Comparison of ENCODE assay signal across 24 mouse cellular contexts in the genomic region with DNA sequence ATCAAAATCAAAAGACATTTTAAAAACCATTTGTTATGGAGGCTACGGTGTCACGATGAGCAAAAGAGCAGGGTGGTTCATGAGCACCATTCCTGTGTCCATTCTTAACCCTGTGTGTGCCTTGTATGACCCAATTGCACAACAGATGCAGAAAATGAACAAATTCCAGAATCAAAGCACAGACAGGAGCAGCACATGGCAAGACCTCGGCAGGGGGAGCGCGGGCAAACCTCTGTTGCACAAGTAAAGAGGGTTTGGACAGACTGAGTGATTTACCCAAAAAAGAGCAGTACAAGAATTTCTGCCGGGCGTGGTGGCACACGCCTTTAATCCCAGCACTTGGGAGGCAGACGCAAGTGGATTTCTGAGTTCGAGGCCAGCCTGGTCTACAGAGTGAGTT.
DNase-seq lines count a peak whose midpoint lies in the region; ATAC-seq and TF ChIP-seq lines count a peak whose summit lies in the region.
"Had no signal": no experiment of that assay in that cellular context is flagged by ENCODE, and none has a peak within 500 bp of the region (broad histone marks: within the 10 kb centered on the region; RNA-seq: fewer than 3 reads in every experiment).

No protein-coding gene starts in this region.

- H3K4me2 ChIP-seq in intestine, embryonic 14.5 days (ENCODE audit: low read length) = no peak overlapping the region
- no peak overlapping the region for H3K4me2 ChIP-seq in intestine, embryonic 16.5 days (ENCODE audit: low read depth, low read length)
- H3K4me2 ChIP-seq: embryonic facial prominence, embryonic 12.5 days; forebrain, embryonic 13.5 days; forebrain, embryonic 15.5 days had no signal

- no peaks in the 10 kb centered on the region for H3K27me3 ChIP-seq in heart, adult 2 months (ENCODE audit: control insufficient read depth, insufficient read depth, low read length)
- no peaks in the 10 kb centered on the region for H3K27me3 ChIP-seq in intestine, embryonic 14.5 days (replicated peaks; ENCODE audit: control insufficient read depth, insufficient read depth, low read length)
- H3K27me3 ChIP-seq in intestine, embryonic 16.5 days (replicated peaks; ENCODE audit: control insufficient read depth, insufficient read depth, low read length) = no peaks in the 10 kb centered on the region
- H3K27me3 ChIP-seq: embryonic facial prominence, embryonic 12.5 days; forebrain, embryonic 13.5 days; forebrain, embryonic 15.5 days had no signal

- intact Hi-C loops in heart, adult 2 months (cut with DNase I) = no loop called here

- ATAC-seq in intestine, embryonic 14.5 days (replicated peaks; ENCODE audit: low FRiP score, low TSS enrichment, low read depth) = no peak
- no peak for ATAC-seq in intestine, embryonic 16.5 days
- ATAC-seq: forebrain, embryonic 13.5 days; forebrain, embryonic 15.5 days; forebrain, postnatal 0 days; Patski had no signal

- TF ChIP-seq EP300 in heart, adult 2 months (IDR thresholded peaks at IDR 0.05; ENCODE audit: insufficient read depth, low read depth, low read length) = no peak

- no peak overlapping the region for H3K27ac ChIP-seq in heart, adult 2 months
- H3K27ac ChIP-seq in intestine, embryonic 14.5 days (ENCODE audit: low read depth) = no peak overlapping the region
- no peak overlapping the region for H3K27ac ChIP-seq in intestine, embryonic 16.5 days (ENCODE audit: low read length)
- H3K27ac ChIP-seq: embryonic facial prominence, embryonic 10.5 days; embryonic facial prominence, embryonic 12.5 days; forebrain, embryonic 13.5 days; forebrain, embryonic 15.5 days had no signal

- WGBS in heart, adult 2 months = 95% methylated on average over 10 of the region's 10 CpGs
- WGBS in intestine, embryonic 14.5 days = 97% methylated on average over 10 of the region's 10 CpGs
- WGBS in intestine, embryonic 16.5 days = 96% methylated on average over 10 of the region's 10 CpGs

- no peak overlapping the region for H3K4me3 ChIP-seq in heart, adult 2 months
- H3K4me3 ChIP-seq in intestine, embryonic 14.5 days (ENCODE audit: low read depth, low read length) = no peak overlapping the region
- no peak overlapping the region for H3K4me3 ChIP-seq in intestine, embryonic 16.5 days (ENCODE audit: low read length)
- H3K4me3 ChIP-seq: embryonic facial prominence, embryonic 10.5 days; embryonic facial prominence, embryonic 12.5 days; forebrain, embryonic 13.5 days; forebrain, embryonic 15.5 days had no signal

- peaks cover 4% of the 10 kb centered on the region; the same call in 1 of the 2 replicates for H3K9me3 ChIP-seq in intestine, embryonic 14.5 days (ENCODE audit: control insufficient read depth, low read length)
- H3K9me3 ChIP-seq in intestine, embryonic 16.5 days (ENCODE audit: control insufficient read depth, low read length) = 0 out of 2 replicates have a peak, but pooled peaks cover 8% of the 10 kb centered on the region
- H3K9me3 ChIP-seq: embryonic facial prominence, embryonic 12.5 days; forebrain, embryonic 13.5 days; forebrain, embryonic 15.5 days; G1E had no signal

- H3K4me1 ChIP-seq in heart, adult 2 months (ENCODE audit: control insufficient read depth, insufficient read depth, low read length) = no peaks in the 10 kb centered on the region
- no peaks in the 10 kb centered on the region for H3K4me1 ChIP-seq in intestine, embryonic 14.5 days (replicated peaks; ENCODE audit: control insufficient read depth, insufficient read depth, low read length)
- no peaks in the 10 kb centered on the region for H3K4me1 ChIP-seq in intestine, embryonic 16.5 days (ENCODE audit: control insufficient read depth, insufficient read depth, low read length)

- peak; percentile 74 for DNase-seq in heart, adult 11 months
- DNase-seq in heart, adult 2 months = no peak
- peak; percentile 45 for DNase-seq in intestine, embryonic 14.5 days (ENCODE audit: low spot score)
- peak; percentile 11 for DNase-seq in testis, postnatal 10 days (ENCODE audit: low spot score)
- DNase-seq in testis, postnatal 14 days (ENCODE audit: low spot score) = no peak
- peak; percentile 57 for DNase-seq in R1 (ENCODE audit: low read depth, low spot score)
- DNase-seq in lung, postnatal 25 days (ENCODE audit: low spot score) = no peak
- DNase-seq: adrenal gland, adult 2 months; adrenal gland, postnatal 10 days; adrenal gland, postnatal 25 days; cerebellum, adult 11 months; cerebellum, adult 18-20 months; cerebellum, adult 8-10 months; cerebellum, adult 9-11 months; cerebellum, postnatal 14 days; cerebellum, postnatal 36 days; forebrain, postnatal 0 days had no signal

- no peaks in the 10 kb centered on the region for H3K36me3 ChIP-seq in heart, adult 2 months (ENCODE audit: control insufficient read depth, insufficient read depth, low read length)
- no peaks in the 10 kb centered on the region for H3K36me3 ChIP-seq in intestine, embryonic 14.5 days (ENCODE audit: control insufficient read depth, insufficient read depth, low read length)
- H3K36me3 ChIP-seq in intestine, embryonic 16.5 days (ENCODE audit: control insufficient read depth, insufficient read depth, low read length) = no peaks in the 10 kb centered on the region
- H3K36me3 ChIP-seq: embryonic facial prominence, embryonic 10.5 days; embryonic facial prominence, embryonic 12.5 days; forebrain, embryonic 15.5 days; G1E had no signal

- TF ChIP-seq POLR2A in heart, adult 2 months (IDR thresholded peaks at IDR 0.05; ENCODE audit: insufficient read depth, low read depth, low read length) = no peak

- no peaks in the 10 kb centered on the region for H3K79me2 ChIP-seq in heart, adult 2 months (replicated peaks; ENCODE audit: control insufficient read depth, insufficient read depth, low read length)

- no peak overlapping the region for H3K9ac ChIP-seq in heart, adult 2 months (ENCODE audit: low read depth, low read length)
- no peak overlapping the region for H3K9ac ChIP-seq in intestine, embryonic 14.5 days (ENCODE audit: low read length)
- H3K9ac ChIP-seq in intestine, embryonic 16.5 days (ENCODE audit: low read depth, low read length) = no peak overlapping the region
- H3K9ac ChIP-seq: embryonic facial prominence, embryonic 12.5 days; forebrain, embryonic 13.5 days; forebrain, embryonic 15.5 days; forebrain, postnatal 0 days had no signal

- no peak for TF ChIP-seq CTCF in heart, adult 2 months (IDR thresholded peaks at IDR 0.05)

Comparison
In these comparisons a context has a peak if more than half of its experiments do, and no peak if none do; other contexts are left out.
1. DNase-seq: peak in heart, adult 11 months (single experiment), intestine, embryonic 14.5 days (single experiment), testis, postnatal 10 days (single experiment) and R1 (single experiment); none in heart, adult 2 months (0 of 2), testis, postnatal 14 days (single experiment) and lung, postnatal 25 days (single experiment).